Mouse (Mus musculus) left cerebral cortex, postnatal 25 days (tissue): ENCODE measurements at regions not wholly inside any gene's neighbourhood (a gene's known extent, or its start where the extent isn't known, plus 50 kb on each side); places are given as distances from the start of the nearest gene placed in this dataset.
"Not testable (repeated sequence)": the region's sequence is repeated elsewhere in the genome, so short reads cannot be mapped to it uniquely, and the experiment has no call there.

ENCODE experiments used
- DNase-seq, 2 experiments: peaks; one replicate each; pipeline ENCODE4 v3.0.0; 2022; ENCODE audit warnings: low spot score in 2 of 2, mixed read lengths in 1 of 2
- intact Hi-C: fragments of 180-260 bp; cut with DNase I; formaldehyde crosslinking; loops from one replicate; pipeline ENCODE4 v1.15.1; 2025

DNA sequence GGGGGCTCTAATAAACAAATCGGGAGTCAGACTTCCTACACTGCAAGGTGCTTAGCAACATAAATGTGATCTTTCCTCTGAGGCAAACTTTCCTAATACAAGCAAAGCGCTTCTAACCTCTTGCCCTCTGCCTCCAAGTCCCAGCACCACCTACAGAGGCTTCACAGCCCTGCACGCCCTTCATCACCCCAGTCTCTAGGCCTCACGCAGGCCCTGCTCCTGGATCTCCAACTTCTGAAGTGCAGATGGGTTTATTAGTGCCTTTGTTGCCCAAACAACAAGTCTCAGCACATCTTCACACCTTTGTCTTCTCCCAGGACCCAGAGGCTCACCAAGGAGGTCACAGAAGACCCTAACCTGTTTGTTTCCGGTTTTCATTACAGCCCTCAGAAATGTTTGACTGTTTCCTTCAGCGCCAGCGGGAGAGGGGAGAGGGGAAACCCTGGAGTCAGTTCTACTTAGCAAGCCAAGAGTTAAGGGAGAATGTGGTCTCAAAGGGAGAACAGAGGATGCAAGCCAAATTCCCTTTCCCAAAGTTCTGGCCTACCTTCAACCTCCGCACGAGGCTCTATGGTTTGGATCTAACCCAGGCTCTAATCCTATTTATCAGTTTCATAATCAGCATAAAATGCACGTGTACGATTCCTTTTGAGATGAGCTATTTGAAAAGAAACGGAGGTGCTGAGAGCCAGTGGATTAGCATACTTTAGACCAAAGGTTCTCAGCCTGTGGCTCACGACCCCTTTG, 244.9 kb upstream of the Smim15 start:
- DNase-seq, result no peak
- intact Hi-C loops, result no loop called here

DNA sequence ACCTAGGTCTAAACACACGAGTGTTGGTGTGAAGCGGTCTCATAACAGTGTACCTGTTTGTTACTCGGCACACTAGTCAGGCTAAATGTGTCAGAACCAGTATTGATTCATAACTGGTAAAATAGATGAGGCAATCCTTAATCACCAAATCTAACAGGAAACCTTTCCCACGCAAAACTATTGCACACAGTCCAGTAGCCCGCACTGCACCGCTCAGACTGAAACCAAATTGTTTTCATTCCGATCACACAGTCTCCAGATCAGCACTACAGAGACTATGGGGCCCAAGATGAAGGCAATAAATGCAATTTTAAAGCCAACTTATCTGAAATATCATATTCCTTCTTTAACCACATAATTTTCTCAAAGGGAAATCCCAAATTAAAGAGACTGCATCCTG, 246.1 kb upstream of the Smim15 start:
- DNase-seq, result no peak
- intact Hi-C loops, result no loop called here

DNA sequence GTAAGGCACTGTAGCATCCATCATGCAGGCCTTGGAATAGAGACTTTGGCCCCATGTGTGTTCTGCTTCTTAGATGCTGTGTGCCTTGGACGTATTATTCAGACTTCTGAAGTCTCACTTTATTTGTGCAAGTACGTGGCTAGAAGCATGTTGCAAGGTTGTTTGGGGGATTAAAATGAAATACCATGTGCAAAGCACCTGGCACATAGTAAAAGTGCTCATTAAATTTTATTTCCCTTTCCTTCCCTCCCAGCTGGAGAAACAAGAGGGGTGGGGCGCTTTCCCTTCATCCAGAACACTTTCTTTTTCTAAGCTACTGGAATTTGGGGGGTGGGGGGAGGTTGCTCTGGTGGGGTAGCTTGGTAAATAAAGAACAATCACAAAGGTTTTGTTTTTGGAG, 248.7 kb upstream of the Smim15 start:
- intact Hi-C loops, result no loop called here
- DNase-seq, result no peak

- intact Hi-C loops, result no loop called here
- no peak for DNase-seq
These were observed 252.5 kb upstream of the Smim15 start for GRCm38 (mm10) chr13:107791770-107792169.

GRCm38 (mm10) chr13:107784971-107785370, 259.3 kb upstream of the Smim15 start:
- no peak for DNase-seq
- intact Hi-C loops, result no loop called here

DNA sequence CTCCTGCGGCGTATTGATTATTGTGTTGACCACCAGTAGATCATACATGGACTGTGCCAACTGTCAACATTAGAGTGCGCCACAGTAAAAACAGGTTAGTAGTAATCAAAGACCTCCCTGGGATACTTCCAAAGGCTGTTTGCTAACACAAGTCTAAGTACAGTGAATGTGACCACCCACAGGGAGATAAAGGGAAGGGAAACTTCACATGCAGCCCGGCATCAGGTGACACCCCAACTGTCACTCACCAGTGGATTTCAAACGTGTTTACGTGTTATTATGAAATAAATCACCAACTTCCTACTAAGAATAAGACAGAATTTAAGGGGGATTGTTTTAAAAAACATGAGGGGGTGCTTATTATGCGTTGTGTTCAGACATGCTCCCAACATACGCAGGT, 262.5 kb upstream of the Smim15 start:
- no peak for DNase-seq
- intact Hi-C loops, result no loop called here

GRCm38 (mm10) chr13:107781221-107781620, 263.0 kb upstream of the Smim15 start:
- DNase-seq, result no peak
- intact Hi-C loops, result no loop called here

DNA sequence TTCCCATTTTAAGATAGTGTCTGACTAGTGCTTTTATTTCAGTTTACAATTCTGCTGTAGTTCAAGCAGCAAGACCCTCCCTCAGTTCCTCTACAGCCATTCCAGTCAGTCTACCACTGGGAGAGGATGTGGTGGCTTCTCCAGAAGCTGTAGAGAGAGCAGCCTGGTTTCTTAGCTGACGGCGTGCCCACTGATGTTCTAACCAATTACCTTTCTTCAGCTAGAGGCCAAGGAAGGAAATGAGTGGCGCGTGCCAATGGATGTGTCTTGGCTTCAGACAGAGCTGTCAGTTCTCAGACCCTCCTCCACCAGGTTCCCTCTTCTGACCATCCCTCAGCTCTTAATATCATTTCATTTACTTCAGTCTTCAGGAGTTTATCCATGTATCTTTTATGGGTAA, 264.7 kb upstream of the Smim15 start:
- DNase-seq, result no peak
- intact Hi-C loops, result no loop called here

DNA sequence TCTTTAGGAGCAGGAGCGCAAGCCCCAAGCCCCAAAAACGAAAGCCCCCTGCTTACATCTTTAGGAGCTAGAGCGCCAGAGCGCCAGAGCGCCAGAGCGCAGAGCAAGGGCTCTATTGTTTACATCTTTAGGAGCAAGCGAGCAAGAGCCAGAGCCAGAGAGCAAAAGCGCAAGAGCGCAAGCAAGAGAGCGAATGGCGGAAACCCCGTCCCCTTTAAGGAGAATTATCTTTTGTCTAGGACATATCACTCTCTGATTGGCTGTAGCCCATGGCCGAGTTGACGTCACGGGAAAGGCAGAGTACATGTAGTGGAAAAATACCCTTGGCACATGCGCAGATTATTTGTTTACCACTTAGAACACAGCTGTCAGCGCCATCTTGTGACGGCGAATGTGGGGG, 269.7 kb upstream of the Smim15 start:
- intact Hi-C loops, DNase-seq: not testable (repeated sequence)

DNA sequence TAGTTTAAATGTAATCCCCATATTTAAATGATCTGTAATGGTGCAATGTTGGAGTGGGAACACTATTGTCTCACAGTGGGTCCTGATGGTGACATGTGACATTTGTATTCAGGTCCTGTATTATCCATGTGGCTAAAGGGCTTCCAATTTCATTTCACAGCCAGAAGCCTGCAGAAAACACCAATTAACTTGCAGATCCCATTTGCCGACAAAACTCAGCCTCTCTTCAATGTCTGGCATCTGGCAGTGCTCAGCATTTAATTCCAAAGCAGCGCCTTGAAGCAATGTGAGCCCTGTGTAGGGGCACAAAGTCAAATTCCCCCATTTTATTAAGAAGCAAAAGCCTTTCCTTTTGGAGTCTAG, 277.0 kb upstream of the Smim15 start:
- peak in 1 of 2 experiments; percentile 18 for DNase-seq
- intact Hi-C loops, result loop anchor here (10.0 kb wide), 3 partner anchors 118 to 388 kb away; partner anchors contain the start of genes Ercc8, Ndufaf2 and Smim15

DNA sequence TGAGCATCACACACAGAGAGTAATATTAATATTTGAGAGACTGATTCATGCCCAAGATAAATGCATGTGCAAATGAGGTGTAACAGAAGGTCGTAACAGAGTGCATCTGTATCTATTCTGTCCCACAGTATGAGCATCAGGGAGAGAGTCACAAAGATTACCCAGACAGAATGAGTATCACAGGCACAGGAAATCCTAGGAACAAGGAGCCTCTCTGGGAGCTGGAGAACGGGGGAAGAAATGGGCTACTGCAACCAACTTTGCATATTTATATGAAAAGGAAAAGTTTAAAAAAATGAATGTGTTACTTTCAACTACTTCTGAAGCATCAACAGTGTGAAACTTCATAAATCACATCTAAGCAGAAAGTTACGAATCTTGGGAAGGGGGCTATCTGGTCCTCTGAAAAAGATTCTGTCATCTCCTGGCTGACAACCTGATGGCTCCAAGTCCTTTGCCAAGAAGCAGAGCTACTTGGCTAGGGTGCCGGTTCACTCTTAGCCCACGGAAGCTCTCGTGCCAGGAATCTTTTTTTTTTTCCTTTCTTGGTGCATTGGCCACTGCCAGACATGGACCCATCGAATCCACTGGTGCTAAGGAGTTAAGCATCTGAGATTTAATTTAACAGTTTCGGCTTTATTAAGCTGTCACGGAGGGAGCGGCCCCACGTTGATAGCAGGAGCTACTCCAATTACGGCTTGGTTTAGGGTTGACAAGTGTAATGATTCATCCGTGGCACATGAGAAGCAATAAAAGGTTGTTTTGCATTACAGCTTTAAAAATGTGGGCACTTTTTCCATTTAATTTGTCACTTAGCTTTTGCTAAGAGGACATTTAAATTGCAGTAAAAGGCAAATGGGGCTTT, 277.6 kb upstream of the Smim15 start:
- peak; percentile 34 to 55 for DNase-seq
- intact Hi-C loops, result loop anchor here (10.0 kb wide), 3 partner anchors 118 to 388 kb away; partner anchors contain the start of genes Ercc8, Ndufaf2 and Smim15

DNA sequence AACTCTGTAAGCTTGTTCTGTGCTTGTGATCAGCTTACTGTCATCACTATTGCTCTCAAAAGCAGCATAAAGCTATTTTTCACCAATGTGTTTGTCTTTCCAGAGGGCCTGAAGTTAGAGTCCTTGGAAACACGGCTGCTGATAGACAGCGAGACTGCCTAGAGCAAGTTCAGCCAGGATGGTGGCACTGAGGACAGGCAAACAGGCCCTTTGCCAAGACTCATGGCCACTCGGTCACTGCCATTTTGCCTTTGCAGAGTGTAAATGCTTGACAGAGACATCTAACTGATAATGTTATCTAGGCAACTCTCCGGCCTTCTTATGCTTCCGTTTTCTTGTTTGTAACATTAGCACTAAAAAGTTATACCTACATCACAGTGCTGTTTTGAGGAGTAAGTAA, 280.3 kb upstream of the Smim15 start:
- no peak for DNase-seq
- intact Hi-C loops, result loop anchor here (10.0 kb wide), 3 partner anchors 121 to 391 kb away; partner anchors contain the start of genes Ercc8, Ndufaf2 and Smim15

GRCm38 (mm10) chr13:107760511-107760910, 283.7 kb upstream of the Smim15 start:
- intact Hi-C loops, result loop anchor here (10.0 kb wide), 3 partner anchors 124 to 394 kb away; partner anchors contain the start of genes Ercc8, Ndufaf2 and Smim15
- no peak for DNase-seq

GRCm38 (mm10) chr13:107758327-107759095, 285.7 kb upstream of the Smim15 start:
- no peak for DNase-seq
- intact Hi-C loops, result no loop called here

DNA sequence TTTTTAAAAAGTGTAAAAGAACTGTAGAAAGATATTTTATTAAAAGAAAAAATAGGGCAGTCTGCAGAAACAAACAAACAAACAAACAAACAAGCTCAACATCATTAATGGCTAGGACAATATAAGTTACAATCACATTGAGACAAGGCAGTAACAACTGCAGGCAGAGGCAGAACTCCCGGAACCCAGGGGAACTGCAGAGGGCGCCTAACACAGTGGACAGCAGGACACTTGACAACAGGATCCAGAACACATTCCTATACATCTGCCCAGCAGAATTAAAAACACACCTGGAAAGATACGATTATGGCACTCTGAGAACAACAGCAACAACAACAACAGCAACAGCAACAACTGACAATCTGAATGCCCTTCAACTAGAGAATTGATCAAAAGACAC, 291.5 kb upstream of the Smim15 start:
- no peak for DNase-seq
- intact Hi-C loops, result no loop called here

DNA sequence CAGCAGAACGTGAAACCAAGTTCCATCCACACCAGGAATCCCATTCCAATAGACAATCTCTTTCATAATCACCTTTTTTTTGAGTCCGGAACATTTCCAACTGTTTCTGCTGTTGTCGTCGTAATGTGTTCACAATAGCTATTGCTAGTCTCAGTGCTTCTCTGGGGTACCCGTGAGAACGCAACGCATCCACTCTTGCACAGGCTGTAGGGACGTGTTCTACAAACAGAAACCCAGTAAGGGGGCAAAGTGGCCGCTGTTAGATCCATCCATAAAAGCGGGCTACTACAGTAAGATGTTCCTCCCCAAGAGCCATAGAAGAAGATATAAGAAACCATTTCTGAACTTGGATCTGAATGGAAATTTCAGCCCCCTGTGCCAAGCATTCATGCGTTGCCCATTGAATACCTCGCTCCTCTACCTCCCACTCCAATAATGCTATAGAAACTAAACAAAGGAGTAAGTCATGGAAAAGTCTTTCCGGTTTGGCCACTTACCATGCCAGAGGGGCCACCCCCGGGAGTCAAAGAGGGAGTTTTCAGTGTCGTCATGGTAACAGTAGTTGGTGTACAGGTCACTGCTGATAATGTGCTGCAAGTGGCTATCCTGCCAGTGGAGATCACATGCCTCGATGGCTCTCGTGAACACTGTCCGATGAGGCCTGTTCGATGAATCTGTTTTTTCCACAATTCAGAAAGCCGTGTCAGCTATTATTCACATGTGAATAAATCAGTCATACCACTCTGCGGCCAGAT, 300.6 kb upstream of the Smim15 start:
- intact Hi-C loops, result no loop called here
- DNase-seq, result no peak

DNA sequence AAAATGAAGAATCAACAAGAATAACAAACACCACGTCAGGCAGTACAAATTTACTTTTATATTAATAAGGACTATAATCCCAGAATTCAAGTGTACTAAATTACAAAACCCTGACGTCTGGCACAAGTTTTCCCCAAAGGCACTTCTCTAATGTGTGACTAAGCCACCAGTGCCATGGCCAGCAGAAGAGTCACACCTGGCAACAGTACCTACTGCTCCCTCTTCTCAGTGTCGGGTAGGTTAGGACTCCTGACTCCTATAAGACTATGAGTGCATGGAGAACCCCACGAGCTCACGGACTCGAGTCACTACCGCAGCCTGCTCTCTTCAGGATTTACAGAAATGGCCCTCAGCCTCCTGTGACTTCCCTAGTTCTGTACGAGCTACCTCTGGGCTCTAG, 307.7 kb upstream of the Smim15 start:
- intact Hi-C loops, result no loop called here
- DNase-seq, result no peak

- intact Hi-C loops, result no loop called here
- no peak for DNase-seq
These were observed 309.9 kb upstream of the Smim15 start for GRCm38 (mm10) chr13:107734161-107734905.

DNA sequence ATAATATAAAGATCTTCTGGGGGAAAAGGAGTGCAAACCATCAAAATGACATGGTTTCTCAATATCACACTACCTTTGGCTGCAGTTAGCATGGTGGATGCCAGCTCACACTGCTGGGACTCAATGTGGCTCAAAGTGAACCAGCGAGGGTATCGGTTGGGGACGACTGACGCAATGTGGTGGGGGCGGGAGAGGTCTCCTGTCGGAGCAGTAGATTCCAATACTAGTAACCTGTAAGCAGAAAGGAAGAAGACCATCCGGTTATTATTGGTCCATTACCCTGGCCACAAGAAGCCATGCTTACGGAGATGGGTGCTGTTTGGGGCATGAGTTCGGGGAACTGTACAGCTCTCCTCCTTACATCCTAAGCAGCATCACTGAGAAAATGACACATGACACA, 313.3 kb upstream of the Smim15 start:
- no peak for DNase-seq
- intact Hi-C loops, result no loop called here
